Mouse (Mus musculus): ENCODE results near the gene Gm17349. TPM values are rescaled to one million over a fixed set of nuclear protein-coding genes. Genes with fewer than 3 reads are reported as not detected.

Gene Gm17349
- total RNA-seq, 2 experiments from 2014 or later: 4.7 to 5.5 TPM

DNA sequence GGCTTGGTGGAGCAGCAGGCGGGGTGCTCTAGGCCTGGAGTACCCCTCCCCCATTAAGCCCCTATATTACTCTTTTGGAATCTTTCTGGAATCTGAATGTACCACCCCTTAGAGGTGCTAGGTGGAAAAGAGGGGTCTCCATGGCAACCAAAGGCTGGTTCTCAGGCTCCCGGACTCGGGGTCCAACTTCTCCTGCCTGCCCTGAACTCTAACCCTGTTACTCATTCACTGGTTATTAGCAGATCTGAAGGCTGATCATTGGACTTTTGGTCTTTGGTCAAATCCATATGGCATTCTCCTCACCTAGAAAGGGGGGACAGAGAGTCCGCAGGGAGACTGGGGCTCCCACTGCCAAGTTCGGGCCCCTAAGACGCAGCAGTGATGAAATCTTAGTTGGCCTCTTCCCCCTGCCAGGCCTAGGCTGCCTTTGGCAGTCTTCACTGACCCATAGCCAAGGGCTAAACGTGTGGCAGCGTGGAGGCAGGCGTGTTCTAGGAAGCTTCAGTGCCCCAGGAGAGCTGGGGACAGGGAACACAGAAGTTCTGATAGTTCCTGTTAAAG lies 13.3 kb upstream of the Gm17349 start:
- intact Hi-C loops (cut with DNase I): no loop called here

DNA sequence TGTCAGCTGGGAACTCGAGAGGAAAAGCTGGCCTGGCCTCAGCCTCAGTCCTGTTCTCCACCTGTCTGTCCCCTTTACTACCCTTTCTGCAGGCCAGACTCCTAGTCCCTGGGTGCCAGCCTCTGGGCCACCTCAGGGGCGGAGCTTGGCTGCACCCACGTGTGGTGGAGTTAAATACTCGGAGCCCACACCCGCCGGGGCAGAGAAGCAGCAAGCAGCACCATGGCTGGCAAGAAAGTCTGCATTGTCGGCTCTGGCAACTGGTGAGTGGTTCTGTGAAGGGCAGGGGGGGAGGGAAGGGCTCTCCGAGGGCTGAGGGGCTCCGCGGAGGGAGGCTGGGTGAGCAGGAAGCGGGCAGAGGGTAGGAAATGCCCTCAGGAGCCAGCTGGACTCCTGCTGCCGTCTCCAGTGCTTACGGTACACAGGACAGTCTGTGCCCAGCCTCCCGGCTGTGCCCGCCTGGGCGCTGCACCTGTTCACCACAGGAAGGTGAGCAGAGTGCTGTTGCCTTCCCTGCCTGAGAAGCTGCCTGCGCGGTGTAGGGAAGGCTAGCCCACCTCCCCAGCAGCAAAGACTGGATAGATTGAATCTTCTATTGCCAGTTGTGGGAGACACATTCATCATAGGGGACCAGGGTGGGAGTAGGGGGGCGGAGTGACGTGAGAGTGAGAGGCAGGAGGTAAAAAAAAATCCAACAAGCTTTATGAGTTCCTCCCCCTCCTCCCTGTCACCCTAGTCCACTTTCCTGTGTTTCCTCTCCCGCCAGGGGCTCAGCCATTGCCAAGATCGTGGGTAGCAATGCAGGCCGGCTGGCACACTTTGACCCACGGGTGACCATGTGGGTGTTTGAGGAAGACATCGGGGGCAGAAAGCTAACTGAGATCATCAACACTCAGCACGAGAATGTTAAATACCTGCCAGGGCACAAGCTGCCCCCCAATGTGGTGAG lies 12.4 kb upstream of the Gm17349 start, which contains the start of gene Gpd1:
Gene Gpd1, plus strand, starts transcription at position 130 of the 949 bp plus-strand sequence.
- intact Hi-C loops (cut with DNase I): no loop called here
- peak; percentile 74 to 78 for DNase-seq

More for the DNA sequence above, 13.3 kb upstream of the Gm17349 start:
- DNase-seq: peak in 1 of 2 experiments; percentile 32

DNA sequence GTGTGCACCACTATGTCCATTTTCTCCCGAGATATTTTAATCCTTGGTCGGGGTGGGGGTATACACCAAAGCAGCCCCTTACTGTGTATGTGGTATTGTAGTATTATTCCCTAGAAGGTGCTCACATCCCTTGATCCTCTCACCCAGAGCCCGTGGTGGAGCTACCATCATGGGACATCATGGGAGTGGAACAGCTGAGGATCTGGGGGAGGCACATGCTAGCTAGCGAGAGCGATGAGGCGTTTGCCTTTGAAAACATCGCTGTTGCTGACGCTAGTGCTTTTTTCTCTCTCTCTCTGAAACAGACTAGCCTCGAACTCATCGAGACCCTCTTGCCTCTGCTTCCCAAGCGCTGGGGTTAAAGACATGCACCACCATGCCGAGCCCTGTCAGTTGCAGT lies 11.5 kb upstream of the Gm17349 start:
- no peak for DNase-seq
- intact Hi-C loops (cut with DNase I): no loop called here

DNA sequence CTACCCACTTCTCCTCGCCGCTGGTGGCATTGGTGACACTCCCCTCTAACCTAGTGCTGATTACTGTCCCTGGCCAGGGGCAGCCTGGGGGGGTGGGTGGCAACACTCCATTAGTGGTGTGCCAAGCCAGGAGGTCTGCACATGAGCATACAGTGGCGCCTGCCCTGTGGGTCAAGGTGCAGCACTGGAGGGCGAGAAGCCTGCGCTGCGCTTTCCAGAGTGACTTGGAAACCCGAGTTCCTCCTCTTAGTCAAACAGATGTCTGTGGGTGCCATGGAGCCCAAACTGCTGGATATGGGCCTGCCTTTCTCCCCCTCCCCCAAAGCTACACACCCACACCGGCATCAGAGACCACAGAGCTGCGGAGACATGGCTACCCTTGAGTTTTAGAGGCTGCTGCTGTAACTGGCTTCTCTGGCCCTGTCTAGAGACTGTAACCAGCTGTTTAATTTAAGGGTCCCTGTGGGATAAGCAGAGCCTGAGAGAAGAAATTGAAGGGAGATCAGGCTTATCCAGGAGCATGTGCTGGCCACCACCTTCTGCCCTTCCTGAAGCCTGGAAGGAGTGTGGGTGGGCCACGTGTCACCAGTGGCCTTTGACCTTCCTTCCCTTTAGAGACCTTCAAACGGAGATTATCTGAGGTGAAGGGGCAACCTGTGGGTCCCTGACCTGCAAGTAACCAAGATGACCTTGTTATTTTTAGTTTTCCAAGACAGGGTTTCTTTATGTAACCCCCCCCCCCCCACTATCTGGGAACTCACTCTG lies 10.9 kb upstream of the Gm17349 start:
- intact Hi-C loops (cut with DNase I): loop anchor here (2.0 kb wide), 1 partner anchor 63 kb away; no protein-coding TSS in a partner anchor
- DNase-seq: peak in 1 of 2 experiments; percentile 37

DNA sequence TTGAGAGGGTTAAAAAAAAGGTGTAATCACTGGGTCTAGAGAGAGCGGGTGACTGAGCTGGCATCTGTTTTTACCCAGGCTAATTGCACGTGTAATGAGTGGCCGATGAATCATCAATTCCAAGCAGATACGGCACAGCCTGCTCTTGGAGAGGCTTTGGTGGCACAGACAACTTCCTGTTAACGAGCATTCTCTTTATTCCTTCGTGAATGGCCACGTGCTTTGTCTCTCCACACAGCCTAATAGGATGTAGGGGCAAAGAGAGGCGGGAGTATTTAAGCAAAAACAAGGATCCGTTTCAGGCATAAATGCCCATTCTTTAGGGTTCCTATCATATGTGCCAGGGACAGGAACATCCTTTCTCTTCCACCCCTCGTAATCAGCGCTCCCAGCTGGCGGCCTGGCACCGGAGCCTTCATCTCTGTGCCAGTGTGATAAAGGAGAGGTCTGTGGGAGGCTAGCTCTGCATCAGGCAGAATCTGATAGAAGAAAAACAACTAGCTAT lies 10.1 kb upstream of the Gm17349 start:
- intact Hi-C loops (cut with DNase I): loop anchor here (2.0 kb wide), 1 partner anchor 63 kb away; no protein-coding TSS in a partner anchor
- DNase-seq: peak in 1 of 2 experiments; percentile 24

DNA sequence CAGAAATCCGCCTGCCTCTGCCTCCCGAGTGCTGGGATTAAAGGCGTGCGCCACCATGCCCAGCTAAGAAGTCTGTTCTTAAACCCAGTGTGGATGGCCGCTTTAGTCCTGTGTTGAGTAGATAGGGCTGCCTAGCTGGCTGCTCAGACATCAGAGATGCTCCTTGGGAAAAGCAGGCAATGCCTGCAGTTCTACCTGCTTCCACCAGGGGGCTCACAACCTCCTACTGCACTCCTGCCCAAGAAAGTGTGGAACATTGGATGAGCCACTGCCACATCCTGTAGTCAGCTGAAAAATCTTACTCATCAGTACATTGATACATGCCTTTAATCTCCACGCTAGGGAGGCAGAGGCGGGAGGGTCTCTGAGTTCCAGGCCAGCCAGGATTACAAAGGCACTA lies 9.6 kb upstream of the Gm17349 start:
- intact Hi-C loops (cut with DNase I): loop anchor here (2.0 kb wide), 1 partner anchor 64 kb away; no protein-coding TSS in a partner anchor
- peak; percentile 87 to 88 for DNase-seq

DNA sequence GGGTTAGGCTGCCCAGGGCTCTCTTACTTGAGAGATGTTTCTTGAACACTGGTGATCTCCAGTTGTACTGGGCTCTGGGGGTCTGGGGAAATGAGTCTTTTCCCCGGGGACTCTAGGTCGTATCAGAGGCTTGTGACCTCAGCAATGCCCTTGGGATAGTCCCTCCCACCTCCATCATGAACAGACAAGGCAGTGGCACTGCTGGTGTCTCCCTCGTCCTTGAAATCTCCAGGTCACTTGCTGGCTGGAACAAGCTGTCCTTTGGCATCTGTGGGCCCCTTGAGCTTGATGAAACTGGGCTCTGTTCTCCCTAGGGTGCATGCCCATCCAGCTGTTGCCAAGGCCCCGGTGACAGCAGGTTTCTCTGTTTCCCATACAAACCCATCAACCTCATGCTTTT lies 8.9 kb upstream of the Gm17349 start:
- peak; percentile 57 to 72 for DNase-seq
- intact Hi-C loops (cut with DNase I): loop anchor here (2.0 kb wide), 1 partner anchor 65 kb away; no protein-coding TSS in a partner anchor

DNA sequence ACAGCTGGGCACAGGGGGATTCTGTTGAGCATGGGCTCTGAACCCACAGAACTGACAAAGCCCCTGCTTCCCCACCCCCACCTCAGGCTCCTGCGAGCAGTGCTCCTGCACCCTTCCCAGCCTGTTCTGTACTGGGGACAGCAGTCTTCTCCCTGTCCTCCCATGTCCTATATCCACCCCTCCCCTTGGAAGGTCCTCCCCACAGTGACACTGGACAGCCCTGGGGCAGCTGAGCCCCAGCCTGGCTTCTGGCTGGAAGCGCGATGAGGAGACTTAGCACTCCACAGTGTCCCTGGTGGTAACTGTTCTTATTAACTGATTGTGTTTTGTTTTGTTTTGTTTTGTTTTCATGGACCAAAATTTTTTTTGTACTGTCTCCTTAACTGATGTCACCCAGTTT lies 8.3 kb upstream of the Gm17349 start:
- intact Hi-C loops (cut with DNase I): no loop called here
- DNase-seq: peak in 1 of 2 experiments; percentile 22

DNA sequence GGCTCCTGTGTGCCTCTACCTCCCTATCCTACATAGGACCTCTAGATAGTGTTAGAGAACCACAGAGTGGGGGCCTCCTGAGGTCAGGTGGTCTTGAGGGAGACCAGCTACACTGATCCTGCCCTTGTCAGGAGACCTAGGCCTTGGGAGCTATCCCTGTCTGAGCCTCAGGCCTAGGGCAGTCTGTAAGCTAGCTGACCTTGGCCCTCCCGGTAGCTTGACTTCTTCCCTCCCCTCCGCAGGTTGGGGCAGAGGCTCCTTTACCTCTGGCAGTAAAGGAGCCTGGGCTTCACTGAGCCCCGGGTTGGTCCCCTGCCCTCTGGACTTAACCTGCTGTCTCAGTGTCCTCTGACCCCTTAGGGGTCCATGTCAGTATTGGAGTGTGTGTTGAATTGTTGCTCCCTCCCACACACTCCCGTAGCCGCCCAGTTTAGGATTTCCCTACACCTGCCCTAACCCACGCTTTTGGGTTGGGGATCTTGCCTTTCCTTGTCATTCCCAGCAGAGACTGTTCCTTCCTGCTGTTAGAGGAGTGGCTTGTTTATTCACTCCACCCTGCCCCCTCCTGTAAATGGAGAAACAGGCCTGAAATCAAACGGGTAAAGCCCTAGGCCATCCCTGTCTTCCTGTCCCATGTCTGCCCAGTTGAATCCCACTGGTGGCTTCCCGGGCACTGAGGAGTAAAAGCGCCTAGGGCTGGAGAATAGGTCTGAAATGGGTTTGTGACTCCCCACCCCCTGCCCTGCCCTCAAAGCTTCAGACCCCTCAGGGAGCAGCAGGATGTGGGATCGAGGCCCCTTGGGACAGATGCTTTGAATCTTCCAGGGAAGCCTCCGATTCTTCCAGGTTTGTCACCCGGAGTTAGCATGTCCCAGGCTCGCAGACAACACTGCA lies 7.6 kb upstream of the Gm17349 start:
- peak in 1 of 2 experiments; percentile 17 for DNase-seq
- intact Hi-C loops (cut with DNase I): no loop called here

DNA sequence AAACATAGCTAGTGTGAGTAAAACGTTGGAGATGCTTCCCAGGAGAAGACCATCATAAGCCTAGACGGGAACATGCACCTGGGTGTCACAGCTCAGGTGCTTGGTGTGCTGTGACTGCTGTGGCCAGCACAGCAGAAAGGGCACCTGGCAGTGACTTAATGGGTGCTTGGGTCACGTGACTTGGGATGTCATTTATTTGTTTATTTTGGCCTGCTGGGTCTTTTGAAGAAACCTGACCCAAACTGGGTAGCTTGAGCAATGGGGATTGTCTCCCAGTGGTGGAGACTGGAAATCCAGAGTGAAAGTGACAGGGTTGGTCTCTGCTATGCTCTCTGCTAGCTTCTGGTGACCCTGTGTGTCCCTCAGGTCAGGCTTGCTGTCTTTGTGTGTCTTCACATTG lies 6.2 kb upstream of the Gm17349 start:
- DNase-seq: no peak
- intact Hi-C loops (cut with DNase I): no loop called here

DNA sequence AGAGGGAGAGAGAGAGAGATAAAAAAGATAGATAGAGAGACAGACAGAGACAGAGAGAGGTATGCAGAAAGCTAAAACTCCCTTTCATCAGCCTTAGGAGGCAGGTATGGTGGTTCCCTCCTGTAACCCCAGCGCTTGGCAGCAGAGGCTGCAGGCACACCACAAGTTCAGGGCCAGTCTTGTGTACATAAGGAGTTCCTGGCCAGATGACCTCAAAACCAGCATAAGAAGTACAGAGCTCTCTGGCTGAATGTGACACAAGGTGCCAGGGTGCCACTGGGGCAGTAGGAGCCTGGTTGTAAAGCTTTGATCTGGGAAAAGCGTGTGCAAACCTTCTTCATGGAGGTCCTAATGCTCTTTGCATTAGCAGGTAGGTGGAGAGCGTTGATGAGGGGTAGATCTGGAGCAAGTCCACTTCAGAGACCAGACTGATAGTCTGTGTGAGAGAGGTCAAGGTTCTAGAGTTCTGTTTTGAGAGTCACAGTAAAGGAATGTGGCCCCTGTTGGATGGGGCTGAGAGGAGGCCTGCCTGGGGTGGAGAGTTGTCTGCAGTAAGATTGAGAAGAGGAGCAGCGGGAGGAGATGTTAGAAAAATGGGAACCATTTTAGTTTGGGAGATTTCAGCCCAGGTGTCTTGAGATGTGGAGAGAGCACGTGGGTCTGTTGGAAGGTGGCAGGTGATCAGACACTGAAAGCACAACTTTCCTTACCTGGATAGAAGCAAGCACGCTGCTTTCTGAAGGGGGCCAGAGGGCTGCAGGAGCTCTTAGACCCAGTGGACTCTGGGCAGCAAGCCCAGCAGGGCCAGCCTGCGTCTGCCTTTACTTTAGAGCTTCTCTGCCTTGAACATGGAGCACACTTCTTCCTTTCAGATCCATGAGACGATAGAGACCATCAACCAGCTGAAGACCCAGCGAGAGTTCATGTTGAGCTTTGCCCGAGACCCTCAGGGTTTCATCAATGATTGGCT lies 5.2 kb upstream of the Gm17349 start:
- intact Hi-C loops (cut with DNase I): no loop called here
- DNase-seq: no peak

DNA sequence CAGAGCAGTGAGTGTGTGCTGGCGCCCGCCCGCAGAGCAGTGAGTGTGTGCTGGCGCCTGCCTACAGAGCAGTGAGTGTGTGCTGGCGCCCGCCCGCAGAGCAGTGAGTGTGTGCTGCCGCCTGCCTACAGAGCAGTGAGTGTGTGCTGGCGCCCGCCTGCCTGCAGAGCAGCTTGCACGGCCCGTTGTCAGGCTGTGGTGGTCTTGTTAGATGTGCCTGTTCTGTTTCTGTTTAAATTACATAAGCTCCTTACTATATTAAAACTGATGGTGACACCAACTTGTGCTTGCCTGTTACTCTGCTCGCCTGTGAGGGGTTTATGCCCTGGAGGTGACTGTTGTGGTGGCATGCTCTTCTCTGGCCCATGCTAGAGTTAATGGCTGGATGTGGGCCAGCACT lies 2.9 kb upstream of the Gm17349 start:
- DNase-seq: no peak
- intact Hi-C loops (cut with DNase I): no loop called here

DNA sequence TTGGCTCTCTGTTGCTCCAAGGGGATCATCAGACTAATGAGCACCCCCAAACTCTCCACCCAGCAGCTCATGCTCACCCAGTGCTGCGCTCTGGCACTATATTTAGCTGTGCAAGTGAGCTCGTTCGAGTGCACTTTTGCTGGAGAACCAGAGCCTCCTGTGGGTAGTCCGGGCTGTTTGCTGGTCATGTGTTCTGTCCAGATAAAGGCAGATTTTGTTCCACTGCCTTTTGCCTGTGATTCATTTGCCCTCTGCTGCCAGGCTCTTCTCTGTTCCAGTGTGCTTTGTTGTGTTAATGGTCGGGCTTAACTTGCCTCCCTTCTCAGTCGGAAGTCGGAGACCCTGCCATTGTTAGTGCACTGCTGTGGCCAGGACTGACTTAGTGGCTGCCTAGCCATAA lies 409 bp downstream of the Gm17349 start:
- intact Hi-C loops (cut with DNase I): no loop called here
- peak; percentile 64 to 76 for DNase-seq

DNA sequence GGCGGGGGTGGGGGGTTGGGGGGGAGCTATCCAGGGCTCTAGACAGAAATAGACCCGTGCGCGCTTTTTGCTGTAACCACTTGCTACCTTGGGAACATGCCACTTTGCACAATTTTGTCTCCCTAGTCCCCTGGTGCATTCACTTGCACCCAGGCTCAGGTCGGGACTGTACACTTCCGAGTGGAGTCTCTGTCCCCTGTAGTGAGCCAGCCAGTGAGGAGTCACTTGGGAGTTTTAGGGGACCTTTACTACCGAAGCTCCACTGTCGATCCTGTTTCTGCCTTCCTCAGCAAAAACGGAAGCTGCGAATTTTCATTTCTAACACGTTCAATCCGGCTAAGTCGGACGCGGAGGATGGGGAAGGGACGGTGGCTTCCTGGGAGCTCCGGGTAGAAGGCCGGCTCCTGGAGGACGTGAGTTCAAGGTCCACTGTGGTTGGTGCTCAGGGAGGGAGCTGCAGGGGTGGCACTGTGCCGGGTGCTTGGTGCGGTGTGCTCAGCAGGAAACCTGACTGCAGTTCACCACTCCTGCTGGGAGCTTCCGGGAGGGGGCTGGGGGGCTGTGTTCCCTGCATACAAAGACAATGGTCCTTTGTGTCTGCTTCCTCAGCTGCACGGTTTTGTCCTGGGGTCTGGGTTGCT lies 1.1 kb downstream of the Gm17349 start:
- DNase-seq: peak; percentile 55 to 56
- intact Hi-C loops (cut with DNase I): no loop called here

DNA sequence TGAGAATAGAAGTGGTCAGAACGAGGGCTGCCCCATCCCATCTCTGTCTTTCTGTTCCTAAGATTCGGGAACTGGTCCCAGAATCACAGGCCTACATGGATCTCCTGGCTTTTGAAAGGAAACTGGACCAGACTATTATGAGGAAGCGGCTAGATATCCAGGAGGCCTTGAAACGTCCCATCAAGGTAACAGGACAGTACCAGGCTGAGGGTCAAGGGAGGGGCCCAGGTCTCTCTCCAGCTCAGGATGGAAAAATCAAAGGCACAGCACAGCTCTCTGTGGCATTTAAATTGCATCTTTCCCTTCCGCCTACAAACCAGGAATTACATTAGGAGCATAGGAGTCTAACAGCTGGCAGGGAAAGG lies 1.6 kb downstream of the Gm17349 start:
- DNase-seq: peak in 1 of 2 experiments; percentile 21

DNA sequence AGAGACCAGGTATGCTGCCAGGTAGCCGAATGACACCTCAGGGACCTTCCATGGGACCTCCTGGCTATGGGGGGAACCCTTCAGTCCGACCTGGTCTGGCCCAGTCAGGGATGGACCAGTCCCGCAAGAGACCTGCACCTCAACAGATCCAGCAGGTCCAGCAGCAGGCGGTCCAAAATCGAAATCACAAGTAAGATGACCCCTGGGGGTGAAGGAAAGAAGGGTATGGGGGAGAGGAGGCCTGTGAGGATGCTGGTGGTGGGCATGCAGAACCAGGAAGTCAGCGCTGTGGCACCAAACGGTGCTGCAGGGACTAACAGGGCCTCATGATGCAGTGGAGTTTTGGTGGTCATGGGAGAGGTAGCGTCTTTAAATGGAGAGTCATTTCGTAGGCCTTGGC lies 2.2 kb downstream of the Gm17349 start:
- no peak for DNase-seq
- intact Hi-C loops (cut with DNase I): loop anchor here (2.0 kb wide), 1 partner anchor 22 kb away; the partner anchor contains the start of gene Cox14

More for the DNA sequence above, 1.6 kb downstream of the Gm17349 start:
- intact Hi-C loops (cut with DNase I): loop anchor here (2.0 kb wide), 1 partner anchor 21 kb away; the partner anchor contains the start of gene Cox14

DNA sequence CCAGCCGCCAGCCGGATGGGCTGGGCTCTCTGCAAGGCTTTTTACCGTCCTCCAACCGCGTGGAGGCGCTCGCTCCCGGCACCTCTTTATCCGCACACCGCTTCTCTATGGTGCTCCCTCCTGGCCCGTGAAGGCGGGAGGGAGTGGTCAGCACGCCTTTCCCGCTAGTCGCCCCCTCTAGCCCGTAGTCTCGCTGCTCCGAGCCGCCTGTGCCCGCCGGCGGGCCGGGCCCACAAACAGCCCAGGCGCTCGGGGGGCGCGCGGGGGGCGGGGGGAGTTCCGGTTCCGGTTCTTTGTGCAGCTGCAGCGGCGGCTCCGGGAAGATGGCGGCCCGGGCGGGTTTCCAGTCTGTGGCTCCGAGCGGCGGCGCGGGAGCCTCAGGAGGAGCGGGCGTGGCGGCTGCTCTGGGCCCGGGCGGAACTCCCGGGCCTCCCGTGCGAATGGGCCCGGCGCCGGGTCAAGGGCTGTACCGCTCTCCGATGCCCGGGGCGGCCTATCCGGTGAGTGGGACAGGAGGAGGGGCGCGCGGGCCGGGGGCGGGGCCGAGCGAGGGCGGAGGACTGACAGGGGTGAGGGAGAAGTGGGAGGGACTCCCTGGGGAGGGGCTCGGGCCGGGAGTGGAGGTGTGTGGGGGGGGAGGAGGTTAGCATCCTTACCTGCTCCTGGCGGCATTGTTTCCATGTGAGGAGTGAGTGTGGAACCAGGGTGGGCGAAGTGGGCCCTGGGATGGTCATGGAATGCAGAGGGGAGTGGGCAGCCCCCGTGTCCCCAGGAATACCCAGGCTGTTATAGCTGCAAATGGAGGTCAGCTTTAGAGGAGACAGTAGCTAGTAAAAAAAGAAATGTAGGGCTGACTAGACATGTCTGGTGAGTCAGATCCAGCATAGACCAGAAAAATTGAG lies 3.0 kb downstream of the Gm17349 start, which contains the start of gene Smarcd1:
Gene Smarcd1, plus strand, starts transcription at position 131 of the 902 bp plus-strand sequence.
- intact Hi-C loops (cut with DNase I): loop anchor here (2.0 kb wide), 1 partner anchor 23 kb away; the partner anchor contains the start of gene Cox14
- peak; percentile 96 to 98 for DNase-seq
